Mouse (Mus musculus): Measurements from ENCODE around the gene Ube2l3. TPM values are rescaled to one million over a fixed set of nuclear protein-coding genes. Genes with fewer than 3 reads are reported as not detected.

The Ube2l3 gene
- polyA plus RNA-seq, 1 experiment from 2014 or later, result 200 TPM

DNA sequence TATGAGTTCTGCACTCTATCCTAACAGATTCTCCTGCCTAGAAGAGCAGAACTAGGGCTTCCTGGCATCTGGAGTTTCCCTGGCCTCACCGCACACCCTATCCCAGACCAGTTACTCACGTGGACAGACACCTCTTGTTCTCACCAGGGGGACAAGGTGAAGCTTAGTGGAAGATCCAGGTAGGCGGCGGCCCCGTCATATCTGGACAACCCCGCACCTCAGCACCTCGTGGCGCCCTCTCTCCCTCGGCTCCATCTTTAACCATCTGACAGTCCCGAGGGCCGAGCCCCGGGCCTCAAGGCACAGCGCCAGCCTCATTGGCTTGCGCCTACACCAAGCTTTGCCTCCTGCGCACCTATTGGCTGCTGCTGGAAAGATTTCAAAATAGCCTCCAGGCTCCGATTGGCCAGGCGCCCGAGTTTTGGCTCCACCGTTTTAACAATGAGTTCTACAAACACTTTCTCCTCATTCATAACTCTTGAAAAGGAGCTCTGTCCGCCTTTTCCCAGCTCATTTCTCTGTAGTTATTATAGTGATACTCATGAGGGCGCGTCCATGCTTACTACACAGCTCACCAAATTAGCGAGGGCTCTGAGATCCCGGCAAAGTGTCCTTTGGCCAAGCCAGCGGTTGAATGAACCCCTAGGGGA lies 77.5 kb downstream of the Ube2l3 start, which contains the start of gene 2610318N02Rik:
TSS of gene 2610318N02Rik (minus strand) at position 297 of the 650 bp plus-strand sequence.
- Histone ChIP-seq H3K9me3 (ENCODE audit: low read length) (no peaks in the 10 kb centered on the region), H3K4me1 (ENCODE audit: insufficient read depth, low read depth, low read length) (peaks cover 10% of the 10 kb centered on the region), H3K9ac (replicated peaks; ENCODE audit: low read depth) (no peak within 1 kb of the TSS), H3K27ac (ENCODE audit: low read length) (no peak within 1 kb of the TSS), H3K4me3 (ENCODE audit: low read depth, low read length) (peak within 1 kb of the TSS; percentile 8), H3K36me3 (ENCODE audit: insufficient read depth, low read length) (no peaks in the 10 kb centered on the region), H3K27me3 (replicated peaks; ENCODE audit: insufficient read depth, low read length) (no peaks in the 10 kb centered on the region), H3K4me2 (replicated peaks; ENCODE audit: low read depth, low read length) (peak within 1 kb of the TSS; percentile 55)
- peak; percentile 94 for ATAC-seq
- TF ChIP-seq EP300 (IDR thresholded peaks at IDR 0.05) (no peak), CTCF (IDR thresholded peaks at IDR 0.05) (0 out of 2 replicates have a peak, but pooled peaks have one; percentile 3)
- 2% methylated on average over 25 of the region's 25 CpGs for WGBS
- DNase-seq (ENCODE audit: low spot score), result peak; percentile 89

DNA sequence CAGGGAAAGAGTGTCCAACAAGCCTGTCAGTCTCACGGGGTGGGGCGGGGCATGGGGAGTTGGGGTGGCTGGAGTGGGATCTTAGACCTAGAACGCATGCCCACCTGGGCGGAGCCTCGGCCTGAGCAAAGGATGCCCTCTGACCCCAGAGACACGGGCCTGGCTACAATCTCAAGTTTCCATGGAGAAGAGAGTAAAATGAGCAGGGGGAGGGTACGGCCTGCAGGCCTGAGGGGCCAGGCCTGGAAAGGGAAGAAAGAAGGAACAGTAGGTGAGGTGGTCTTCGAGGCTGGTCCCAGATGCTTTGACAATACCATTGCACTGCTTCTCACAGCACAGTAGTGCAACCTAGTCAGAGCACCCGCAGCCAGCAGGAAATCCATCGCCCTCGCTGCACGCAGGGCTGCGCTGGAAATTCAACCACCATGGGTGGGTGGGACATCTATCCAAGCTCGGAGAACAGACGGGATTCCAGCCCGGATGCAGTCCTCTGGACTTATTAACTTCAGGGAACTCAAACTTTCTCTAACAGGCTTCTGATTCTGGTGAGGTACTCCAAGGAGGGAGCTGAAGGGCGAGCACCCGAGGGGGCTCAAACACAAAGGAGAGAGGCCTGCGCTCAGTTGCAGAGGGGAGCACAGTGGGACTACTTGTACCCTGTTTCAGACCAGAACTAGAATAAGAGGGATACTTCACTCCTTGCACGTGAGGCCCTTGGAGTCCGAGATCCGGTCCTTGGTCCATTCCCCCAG lies 78.2 kb downstream of the Ube2l3 start:
- 8% methylated on average over 22 of the region's 22 CpGs for WGBS
- Histone ChIP-seq H3K4me3 (ENCODE audit: low read depth, low read length) (peak overlapping the region; percentile 8), H3K27me3 (replicated peaks; ENCODE audit: insufficient read depth, low read length) (no peaks in the 10 kb centered on the region), H3K9me3 (ENCODE audit: low read length) (no peaks in the 10 kb centered on the region), H3K4me1 (ENCODE audit: insufficient read depth, low read depth, low read length) (peaks cover 10% of the 10 kb centered on the region), H3K36me3 (ENCODE audit: insufficient read depth, low read length) (no peaks in the 10 kb centered on the region), H3K4me2 (replicated peaks; ENCODE audit: low read depth, low read length) (peak overlapping the region; percentile 55), H3K27ac (ENCODE audit: low read length) (no peak overlapping the region), H3K9ac (replicated peaks; ENCODE audit: low read depth) (no peak overlapping the region)
- no peak for DNase-seq (ENCODE audit: low spot score)
- ATAC-seq, result no peak
- TF ChIP-seq CTCF (IDR thresholded peaks at IDR 0.05) (no peak), EP300 (IDR thresholded peaks at IDR 0.05) (no peak)

DNA sequence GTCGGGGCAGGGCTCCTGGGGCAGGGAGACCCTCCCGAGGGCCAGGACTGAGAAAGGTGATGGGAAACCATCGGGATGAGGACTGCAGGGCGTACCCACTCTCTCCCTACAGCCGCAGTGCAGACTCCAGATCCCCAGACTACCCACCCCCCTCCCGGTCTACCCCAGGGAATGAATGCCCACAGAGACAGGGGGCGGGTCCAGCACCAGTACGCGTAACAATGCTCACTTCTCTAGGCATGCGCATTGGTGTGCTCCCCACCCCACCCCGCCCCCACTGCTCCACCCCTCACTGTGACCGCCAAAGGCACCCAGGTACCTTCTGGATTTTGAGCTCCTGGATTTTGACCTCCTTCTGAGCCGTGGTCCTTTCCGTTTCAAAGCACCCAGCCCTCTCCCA lies 80.9 kb downstream of the Ube2l3 start:
- no peak overlapping the region for H3K27ac ChIP-seq (ENCODE audit: low read length)
- H3K27me3 ChIP-seq (replicated peaks; ENCODE audit: insufficient read depth, low read length), result no peaks in the 10 kb centered on the region
- ATAC-seq (no peak), DNase-seq (ENCODE audit: low spot score) (no peak)
- H3K4me1 ChIP-seq (ENCODE audit: insufficient read depth, low read depth, low read length), result peaks cover 10% of the 10 kb centered on the region
- no peaks in the 10 kb centered on the region for H3K36me3 ChIP-seq (ENCODE audit: insufficient read depth, low read length)
- H3K9me3 ChIP-seq (ENCODE audit: low read length), result no peaks in the 10 kb centered on the region
- WGBS, result 79% methylated on average over 12 of the region's 14 CpGs
- no peak overlapping the region for H3K4me2 ChIP-seq (replicated peaks; ENCODE audit: low read depth, low read length)
- no peak overlapping the region for H3K9ac ChIP-seq (replicated peaks; ENCODE audit: low read depth)
- H3K4me3 ChIP-seq (ENCODE audit: low read depth, low read length), result no peak overlapping the region
- TF ChIP-seq EP300 (IDR thresholded peaks at IDR 0.05) (no peak), CTCF (IDR thresholded peaks at IDR 0.05) (no peak)

DNA sequence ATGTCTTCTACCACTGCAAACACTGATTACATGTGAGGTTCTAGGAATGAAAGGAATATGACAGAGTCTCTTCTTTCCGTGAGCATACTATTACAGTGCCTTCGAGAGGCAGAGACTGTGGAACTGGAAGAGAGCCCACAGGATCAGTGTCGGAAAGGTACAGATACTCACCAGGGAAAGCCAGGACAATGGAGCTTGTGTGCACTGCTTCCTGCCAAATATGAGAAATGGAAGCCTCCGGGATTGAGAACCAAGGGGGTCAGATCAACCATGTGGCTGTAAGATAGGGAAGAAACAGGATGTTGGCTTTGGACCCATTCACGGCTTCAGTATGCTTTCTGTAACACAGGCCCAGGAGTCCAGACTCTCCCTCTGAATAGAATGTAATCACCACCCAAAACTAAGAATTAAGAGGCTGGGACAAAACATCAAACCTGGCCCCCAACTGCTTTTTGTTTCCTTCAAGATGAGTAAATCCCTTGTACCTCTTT lies 85.1 kb downstream of the Ube2l3 start:
- H3K4me3 ChIP-seq (ENCODE audit: low read depth, low read length), result no peak overlapping the region
- no peak overlapping the region for H3K4me2 ChIP-seq (replicated peaks; ENCODE audit: low read depth, low read length)
- ATAC-seq, result no peak
- DNase-seq (ENCODE audit: low spot score), result no peak
- H3K9ac ChIP-seq (replicated peaks; ENCODE audit: low read depth), result no peak overlapping the region
- no peaks in the 10 kb centered on the region for H3K27me3 ChIP-seq (replicated peaks; ENCODE audit: insufficient read depth, low read length)
- WGBS, result 71% methylated on average over 5 of the region's 5 CpGs
- no peaks in the 10 kb centered on the region for H3K36me3 ChIP-seq (ENCODE audit: insufficient read depth, low read length)
- no peak overlapping the region for H3K27ac ChIP-seq (ENCODE audit: low read length)
- no peaks in the 10 kb centered on the region for H3K4me1 ChIP-seq (ENCODE audit: insufficient read depth, low read depth, low read length)
- TF ChIP-seq CTCF (IDR thresholded peaks at IDR 0.05), result no peak
- no peak for TF ChIP-seq EP300 (IDR thresholded peaks at IDR 0.05)
- no peaks in the 10 kb centered on the region for H3K9me3 ChIP-seq (ENCODE audit: low read length)

DNA sequence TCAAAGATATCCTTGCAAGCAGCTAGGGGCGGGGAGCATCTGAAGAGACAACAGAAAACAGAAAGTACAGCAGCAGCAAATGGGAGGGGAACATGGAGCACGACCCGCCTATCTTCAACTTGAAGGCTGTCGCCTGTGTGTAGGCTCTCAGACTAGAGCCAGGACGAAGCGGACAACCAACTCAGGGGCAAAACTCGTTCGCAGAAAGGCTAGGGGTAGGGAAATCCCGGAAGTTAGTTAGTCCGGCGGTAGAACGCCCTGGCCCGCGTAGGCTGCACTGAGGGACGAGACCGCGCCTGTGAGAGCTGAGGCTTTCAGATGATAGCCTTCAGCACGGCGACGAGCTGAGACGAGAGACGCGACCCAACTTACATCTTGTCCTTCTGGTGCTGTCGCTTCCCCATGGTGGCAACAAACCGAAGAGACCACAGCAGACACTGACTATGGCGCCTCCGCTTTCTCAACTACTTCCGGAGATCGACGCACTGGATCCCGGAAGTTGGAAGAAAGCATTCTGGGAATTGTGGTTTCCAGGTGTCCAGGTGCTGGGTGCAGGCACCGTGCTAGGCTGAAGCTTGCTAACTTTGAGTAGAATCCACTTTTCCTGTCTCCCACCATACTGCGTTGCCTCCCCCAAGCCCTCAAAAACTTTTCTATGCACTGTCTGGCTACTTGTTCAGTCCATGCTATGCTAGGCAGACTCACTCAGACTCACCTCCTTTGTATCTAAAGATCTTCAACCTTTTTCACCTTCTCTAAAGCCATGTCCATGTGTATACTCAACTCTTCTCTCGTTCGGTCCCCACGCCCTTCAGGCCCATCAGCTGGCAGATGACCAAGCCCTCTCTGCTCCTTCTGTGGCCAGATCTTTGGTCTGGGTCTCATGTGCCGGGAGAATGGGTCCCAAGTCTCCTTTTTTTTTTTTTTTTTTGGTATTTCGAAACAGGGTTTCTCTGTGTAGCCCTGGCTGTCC lies 91.4 kb downstream of the Ube2l3 start, which contains the start of gene Ppil2:
TSS of gene Ppil2 (minus strand) at position 487 of the 973 bp plus-strand sequence.
- peaks cover 9% of the 10 kb centered on the region; the same call in 1 of the 2 replicates for H3K4me1 ChIP-seq (ENCODE audit: insufficient read depth, low read depth, low read length)
- peak; percentile 84 for ATAC-seq
- WGBS, result 6% methylated on average over 38 of the region's 38 CpGs
- peak within 1 kb of the TSS; percentile 77 for H3K9ac ChIP-seq (replicated peaks; ENCODE audit: low read depth)
- no peaks in the 10 kb centered on the region for H3K9me3 ChIP-seq (ENCODE audit: low read length)
- H3K27me3 ChIP-seq (replicated peaks; ENCODE audit: insufficient read depth, low read length), result no peaks in the 10 kb centered on the region
- peak within 1 kb of the TSS; percentile 65 for H3K4me2 ChIP-seq (replicated peaks; ENCODE audit: low read depth, low read length)
- peak; percentile 92 for DNase-seq (ENCODE audit: low spot score)
- TF ChIP-seq EP300 (IDR thresholded peaks at IDR 0.05), result no peak
- no peak for TF ChIP-seq CTCF (IDR thresholded peaks at IDR 0.05)
- peaks cover 10% of the 10 kb centered on the region; the same call in 1 of the 2 replicates for H3K36me3 ChIP-seq (ENCODE audit: insufficient read depth, low read length)
- peak within 1 kb of the TSS; percentile 80 for H3K4me3 ChIP-seq (ENCODE audit: low read depth, low read length)
- peak within 1 kb of the TSS; percentile 72 for H3K27ac ChIP-seq (ENCODE audit: low read length)
